Mouse (Mus musculus) lung, postnatal 25 days (tissue): ENCODE measurements around the gene Sgk2.
A peak's percentile ranks its signal among the peaks of the same experiment; 100 is the strongest.

Experiments used
- DNase-seq: peaks from one replicate; pipeline ENCODE4 v3.0.0; 2022; ENCODE audit warnings: low spot score

Sgk2 gene

GRCm38 (mm10) chr2:162987218-162987617 lies at the start of gene Sgk2:
Gene Sgk2, plus strand, starts transcription at chr2:162987330.
- DNase-seq, result no peak

- DNase-seq, result peak; percentile 45
Measured at GRCm38 (mm10) chr2:162939562-162939961, 47.6 kb upstream of the Sgk2 start.

GRCm38 (mm10) chr2:162943148-162943846 lies 43.8 kb upstream of the Sgk2 start, which contains the start of gene L3mbtl1:
Gene L3mbtl1, plus strand, starts transcription at chr2:162943472.
- DNase-seq, result no peak

GRCm38 (mm10) chr2:162943931-162944330 lies 43.2 kb upstream of the Sgk2 start:
- DNase-seq, result no peak

- no peak for DNase-seq
Measured at GRCm38 (mm10) chr2:162946964-162947363, 40.2 kb upstream of the Sgk2 start.

GRCm38 (mm10) chr2:162947736-162948135 lies 39.4 kb upstream of the Sgk2 start:
- peak; percentile 18 for DNase-seq

GRCm38 (mm10) chr2:162948221-162948620 lies 38.9 kb upstream of the Sgk2 start:
- no peak for DNase-seq

- no peak for DNase-seq
Measured at GRCm38 (mm10) chr2:162950776-162951175, 36.4 kb upstream of the Sgk2 start.

- no peak for DNase-seq
Measured at GRCm38 (mm10) chr2:162956843-162957242, 30.3 kb upstream of the Sgk2 start.

GRCm38 (mm10) chr2:162961321-162961720 lies 25.8 kb upstream of the Sgk2 start:
- no peak for DNase-seq

GRCm38 (mm10) chr2:162966734-162967133 lies 20.4 kb upstream of the Sgk2 start:
- DNase-seq, result no peak

- DNase-seq, result peak; percentile 43
Measured at GRCm38 (mm10) chr2:162968357-162968756, 18.8 kb upstream of the Sgk2 start.

GRCm38 (mm10) chr2:162969101-162969500 lies 18.0 kb upstream of the Sgk2 start:
- DNase-seq, result no peak

GRCm38 (mm10) chr2:162970896-162971295 lies 16.2 kb upstream of the Sgk2 start:
- no peak for DNase-seq

- no peak for DNase-seq
Measured at GRCm38 (mm10) chr2:162972752-162973151, 14.4 kb upstream of the Sgk2 start.

GRCm38 (mm10) chr2:162973206-162973605 lies 13.9 kb upstream of the Sgk2 start:
- no peak for DNase-seq

GRCm38 (mm10) chr2:162973637-162974036 lies 13.5 kb upstream of the Sgk2 start:
- no peak for DNase-seq

GRCm38 (mm10) chr2:162975157-162975775 lies 11.9 kb upstream of the Sgk2 start:
- no peak for DNase-seq

GRCm38 (mm10) chr2:162976001-162976400 lies 11.1 kb upstream of the Sgk2 start:
- peak; percentile 72 for DNase-seq

GRCm38 (mm10) chr2:162984381-162984780 lies 2.7 kb upstream of the Sgk2 start:
- no peak for DNase-seq

- peak; percentile 50 for DNase-seq
Measured at GRCm38 (mm10) chr2:162985923-162986322, 1.2 kb upstream of the Sgk2 start.

- DNase-seq, result no peak
Measured at GRCm38 (mm10) chr2:162986764-162987163, 366 bp upstream of the Sgk2 start.

- no peak for DNase-seq
Measured at GRCm38 (mm10) chr2:162988235-162988634, 1.1 kb downstream of the Sgk2 start.
